Mouse (Mus musculus) embryonic fibroblast, embryonic 13.5 days (primary cell): ENCODE measurements around the gene Phf7.

ENCODE experiments used
- CTCF ChIP-seq: IDR thresholded peaks from 2 replicates; pipeline ENCODE4 v1.5.1; 2011; ENCODE audit warnings: mild to moderate bottlenecking, control low read depth, low read length, moderate library complexity, borderline replicate concordance; ENCODE audit not compliant: insufficient read depth
- POLR2A ChIP-seq: IDR thresholded peaks from 2 replicates; pipeline ENCODE4 v1.6.1; 2011; ENCODE audit warnings: low read depth, mild to moderate bottlenecking, control low read depth, low read length, moderate library complexity

GRCm38 (mm10) chr14:31260374-31260773, 9.3 kb upstream of the Phf7 start:
- no peak for TF ChIP-seq POLR2A
- no peak for TF ChIP-seq CTCF
